Mouse (Mus musculus) left cerebral cortex, postnatal 25 days (tissue): ENCODE data around the gene Sipa1l2. TPM values are rescaled to one million over a fixed set of nuclear protein-coding genes. Genes with fewer than 3 reads are reported as not detected.
"Not testable (repeated sequence)": the region's sequence is repeated elsewhere in the genome, so short reads cannot be mapped to it uniquely, and the experiment has no call there.

Source experiments
- DNase-seq, 2 experiments: peaks; one replicate each; pipeline ENCODE4 v3.0.0; 2022; ENCODE audit warnings: low spot score in 2 of 2, mixed read lengths in 1 of 2
- intact Hi-C: fragments of 180-260 bp; cut with DNase I; formaldehyde crosslinking; loops from one replicate; pipeline ENCODE4 v1.15.1; 2025
- total RNA-seq, 2 experiments: library from RNA; stranded (reverse); gene quantifications; 2 replicates each; pipeline ENCODE4 v1.2.3; 2021

Gene Sipa1l2
- total RNA-seq, 2 experiments from 2014 or later = 39.6 to 40.6 TPM

DNA sequence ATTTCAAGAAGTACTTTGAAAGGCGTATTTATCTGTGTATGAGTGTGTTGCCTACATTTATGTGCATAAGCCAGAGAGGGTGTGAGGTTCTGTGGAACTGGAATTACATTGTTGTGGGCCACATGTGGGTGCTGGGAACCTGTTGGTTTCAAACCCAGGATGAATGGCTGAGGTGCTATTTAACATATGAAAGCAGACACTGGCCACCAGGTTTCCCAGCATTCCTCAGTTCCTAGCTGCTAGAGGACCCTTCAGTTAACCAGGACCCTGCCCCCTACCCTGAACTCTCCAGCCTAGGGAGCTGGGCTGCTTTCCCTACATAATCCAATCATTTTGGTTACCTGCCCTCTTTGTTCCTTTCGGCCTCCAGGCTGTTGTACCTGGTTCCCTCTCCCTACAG is 49.3 kb downstream of the Sipa1l2 start:
- intact Hi-C loops, DNase-seq: not testable (repeated sequence)

DNA sequence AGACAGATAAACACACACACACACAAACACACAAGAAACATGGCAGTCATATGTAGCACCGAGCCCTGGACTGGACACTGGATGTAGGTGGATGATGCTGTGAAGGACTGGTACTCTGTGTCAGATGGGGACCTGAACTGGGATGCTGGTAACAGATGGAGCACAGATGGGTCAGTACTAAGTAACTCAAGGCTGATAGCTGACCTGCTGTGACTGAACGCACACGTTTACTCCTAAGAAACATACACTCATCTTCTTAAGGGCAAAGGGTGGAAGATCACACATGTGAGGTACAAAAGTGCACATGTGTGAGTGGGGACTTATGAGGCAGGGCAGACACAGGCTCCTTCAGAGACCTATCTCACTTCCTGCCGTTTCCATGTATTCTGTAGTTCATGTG is 50.7 kb downstream of the Sipa1l2 start:
- DNase-seq = no peak
- intact Hi-C loops = no loop called here

DNA sequence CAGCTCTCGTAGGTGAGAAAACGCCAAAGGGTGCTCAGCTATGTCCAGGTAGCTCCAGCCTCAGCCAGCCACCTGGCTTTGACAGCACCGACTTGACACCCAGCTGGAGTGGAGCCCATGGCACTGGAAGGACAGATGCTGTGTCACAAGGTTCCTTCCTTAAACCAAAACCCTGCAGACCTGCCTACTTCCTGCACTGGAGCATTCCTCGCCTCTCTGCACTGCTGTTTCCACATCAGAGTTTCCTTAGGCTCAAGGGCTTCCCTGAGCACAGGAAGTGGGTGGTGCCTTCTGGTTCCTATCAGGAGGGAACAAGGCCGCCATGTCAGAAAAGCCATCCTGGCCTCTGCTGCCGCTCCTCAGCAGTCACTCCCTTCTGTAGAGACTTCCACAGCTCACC is 51.3 kb downstream of the Sipa1l2 start:
- DNase-seq = no peak
- intact Hi-C loops = no loop called here

GRCm38 (mm10) chr8:125517397-125517796 is 52.2 kb downstream of the Sipa1l2 start:
- intact Hi-C loops = no loop called here
- DNase-seq = no peak

- intact Hi-C loops = no loop called here
Observed at GRCm38 (mm10) chr8:125516115-125516905, 53.3 kb downstream of the Sipa1l2 start.

DNA sequence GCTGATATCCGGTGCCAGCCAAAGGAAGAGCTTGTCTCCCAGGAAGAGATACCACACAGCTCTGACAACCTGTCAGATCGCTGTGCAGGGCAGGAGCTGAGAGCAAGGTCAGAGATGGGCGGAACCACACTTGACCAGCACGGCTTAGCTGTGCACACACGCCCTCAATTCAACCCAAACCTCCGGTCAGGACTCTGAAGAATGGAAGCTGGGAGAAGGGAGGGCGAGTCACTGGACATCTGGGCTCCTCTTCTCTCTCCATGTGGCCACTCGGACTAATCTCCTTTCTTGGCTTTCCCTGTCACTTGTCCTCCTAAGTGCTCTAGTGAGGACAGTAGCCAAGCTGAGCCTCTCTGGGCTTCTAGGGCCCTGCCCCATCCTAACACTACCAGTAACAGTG is 53.9 kb downstream of the Sipa1l2 start:
- no peak for DNase-seq
- intact Hi-C loops = no loop called here

More at GRCm38 (mm10) chr8:125516115-125516905, 53.3 kb downstream of the Sipa1l2 start:
- no peak for DNase-seq

GRCm38 (mm10) chr8:125513935-125514334 is 55.7 kb downstream of the Sipa1l2 start:
- peak in 1 of 2 experiments; percentile 23 for DNase-seq
- intact Hi-C loops = loop anchor here (5.0 kb wide), 1 partner anchor 43 kb away; no protein-coding TSS in a partner anchor

GRCm38 (mm10) chr8:125513242-125513866 is 56.3 kb downstream of the Sipa1l2 start:
- peak in 1 of 2 experiments; percentile 52 for DNase-seq
- intact Hi-C loops = loop anchor here (5.0 kb wide), 1 partner anchor 44 kb away; no protein-coding TSS in a partner anchor

GRCm38 (mm10) chr8:125512561-125512960 is 57.0 kb downstream of the Sipa1l2 start:
- no peak for DNase-seq
- intact Hi-C loops = loop anchor here (5.0 kb wide), 1 partner anchor 45 kb away; no protein-coding TSS in a partner anchor

- no peak for DNase-seq
- intact Hi-C loops = loop anchor here (5.0 kb wide), 1 partner anchor 46 kb away; no protein-coding TSS in a partner anchor
Observed at GRCm38 (mm10) chr8:125510861-125511668, 58.5 kb downstream of the Sipa1l2 start.

DNA sequence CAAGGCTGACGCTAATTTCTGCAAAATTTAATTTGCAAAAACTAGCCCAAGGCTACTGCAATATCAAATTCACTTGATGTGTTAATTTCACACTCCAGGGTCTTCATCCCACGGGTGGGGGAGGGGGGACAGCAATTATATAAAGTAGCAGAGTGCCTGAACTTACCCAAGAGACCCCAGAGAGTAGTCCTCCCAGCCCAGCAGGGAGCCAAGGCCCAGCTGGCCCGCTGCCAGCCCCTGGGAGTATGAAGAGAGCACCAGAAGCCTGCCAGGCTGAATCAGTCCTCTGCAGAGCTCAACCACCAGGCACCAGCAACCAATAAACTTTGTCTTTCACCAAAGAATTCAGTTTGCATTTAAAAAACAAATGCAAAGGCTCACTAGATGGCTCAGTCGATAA is 59.8 kb downstream of the Sipa1l2 start:
- DNase-seq = no peak
- intact Hi-C loops = loop anchor here (5.0 kb wide), 1 partner anchor 48 kb away; no protein-coding TSS in a partner anchor

- intact Hi-C loops = no loop called here
- DNase-seq = no peak
Observed at GRCm38 (mm10) chr8:125509175-125509574, 60.4 kb downstream of the Sipa1l2 start.

GRCm38 (mm10) chr8:125507291-125507690 is 62.3 kb downstream of the Sipa1l2 start:
- peak in 1 of 2 experiments; percentile 53 for DNase-seq
- intact Hi-C loops = no loop called here

DNA sequence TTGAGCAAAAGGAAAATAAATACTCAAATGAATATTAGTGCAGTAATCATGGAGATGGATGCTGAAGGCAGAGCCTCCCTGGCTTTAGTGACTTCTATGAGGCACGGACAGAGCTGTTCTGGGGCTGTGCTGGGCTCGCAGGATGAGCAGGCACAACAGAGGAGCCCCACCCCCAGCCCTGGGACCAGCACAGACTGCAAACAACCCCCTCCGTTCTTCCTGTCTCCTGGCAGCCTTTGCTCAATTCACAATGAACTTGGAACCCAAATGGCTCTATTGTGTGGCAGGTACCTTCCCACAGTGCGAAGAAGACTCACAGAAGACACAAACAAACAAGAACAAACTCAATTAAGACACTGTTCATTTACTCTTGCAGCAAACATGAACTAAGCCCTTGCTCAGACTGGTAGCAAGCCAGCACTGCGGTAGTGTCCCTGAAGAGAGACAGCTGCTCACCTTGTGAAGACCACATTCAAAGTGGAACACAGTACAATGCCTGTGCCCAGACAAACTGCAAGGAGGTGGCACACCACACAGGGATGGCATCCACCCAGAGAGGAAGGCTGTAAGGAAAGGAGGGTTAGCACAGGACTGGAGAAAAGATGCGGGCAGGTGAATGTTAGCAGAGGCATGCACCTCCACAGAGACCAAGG is 64.9 kb downstream of the Sipa1l2 start:
- no peak for DNase-seq
- intact Hi-C loops = no loop called here

DNA sequence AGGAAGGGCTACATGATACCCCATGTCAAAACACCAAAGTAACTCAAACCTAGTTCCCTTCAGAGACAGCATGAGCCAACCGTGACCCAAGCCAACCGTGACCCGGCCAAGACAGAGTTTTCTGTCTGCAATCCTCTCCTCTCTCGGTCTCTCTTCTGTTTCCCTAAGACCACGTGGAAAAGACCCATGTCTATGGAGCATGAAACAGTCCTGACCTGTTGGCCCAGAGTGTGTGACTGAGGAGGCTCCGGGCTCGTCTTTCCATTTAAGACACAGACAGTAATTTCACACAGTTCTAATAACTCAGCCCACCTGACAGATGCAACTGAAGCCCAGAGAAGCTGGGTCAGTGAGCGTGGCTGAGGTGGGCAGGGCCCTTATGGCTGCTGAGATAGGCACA is 65.8 kb downstream of the Sipa1l2 start:
- DNase-seq = no peak
- intact Hi-C loops = no loop called here

DNA sequence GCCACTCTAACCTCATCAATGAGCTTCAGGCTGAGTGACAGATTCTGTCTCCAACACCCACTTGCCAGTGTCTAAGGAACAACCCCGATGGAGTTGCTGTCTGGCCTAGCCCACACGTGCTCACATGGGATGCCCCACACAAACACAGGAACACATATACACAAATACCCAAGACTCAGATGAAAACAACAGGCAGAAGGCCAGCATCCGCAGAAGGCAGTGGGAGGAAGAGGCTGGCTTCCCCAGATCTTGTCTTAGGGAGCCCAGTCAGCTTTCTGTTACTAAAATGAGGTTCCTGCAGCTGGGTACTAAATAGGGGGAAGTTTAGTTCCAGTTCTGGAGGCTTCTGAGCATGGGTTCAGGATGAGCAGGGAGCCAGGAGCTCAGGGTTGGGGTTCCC is 66.8 kb downstream of the Sipa1l2 start:
- peak; percentile 57 to 83 for DNase-seq
- intact Hi-C loops = no loop called here

DNA sequence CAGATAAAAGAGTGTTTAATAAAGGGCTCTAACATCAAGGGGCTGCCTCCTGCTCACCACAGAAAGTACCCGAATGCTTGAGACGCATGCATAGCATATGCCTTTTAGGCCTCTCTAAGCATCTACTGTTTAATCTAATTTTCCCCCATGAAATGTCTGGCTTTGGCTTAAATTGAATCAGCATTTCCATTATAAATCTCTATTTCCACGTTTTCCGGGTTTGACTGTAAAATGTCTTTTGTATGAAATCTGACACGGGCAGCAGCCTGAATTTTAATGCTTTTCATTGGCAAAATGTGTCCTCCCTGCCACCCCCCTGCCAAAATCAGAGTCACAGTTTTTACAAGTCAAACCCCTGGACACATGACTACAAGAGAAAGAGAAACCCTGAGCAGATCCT is 69.6 kb downstream of the Sipa1l2 start:
- no peak for DNase-seq
- intact Hi-C loops = no loop called here

DNA sequence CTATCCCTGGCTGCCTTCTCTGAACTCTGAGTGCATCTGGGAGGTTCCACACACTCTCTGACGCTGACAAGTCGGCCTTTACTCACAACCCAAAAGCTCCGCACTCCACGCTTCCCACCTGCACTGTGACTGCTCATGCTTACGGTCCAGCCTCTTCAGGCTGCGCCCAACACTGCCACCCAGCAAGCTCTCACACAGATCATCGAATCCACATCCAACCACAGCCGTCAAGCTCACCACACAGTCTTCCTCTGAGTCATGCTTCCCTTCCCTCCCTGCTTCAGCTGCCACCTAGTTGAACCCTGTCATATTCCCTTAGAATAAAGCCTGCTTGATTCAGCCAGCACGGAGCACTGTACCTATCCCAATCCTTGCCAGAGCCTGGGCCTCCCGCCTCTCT is 71.1 kb downstream of the Sipa1l2 start:
- peak in 1 of 2 experiments; percentile 38 for DNase-seq
- intact Hi-C loops = no loop called here

DNA sequence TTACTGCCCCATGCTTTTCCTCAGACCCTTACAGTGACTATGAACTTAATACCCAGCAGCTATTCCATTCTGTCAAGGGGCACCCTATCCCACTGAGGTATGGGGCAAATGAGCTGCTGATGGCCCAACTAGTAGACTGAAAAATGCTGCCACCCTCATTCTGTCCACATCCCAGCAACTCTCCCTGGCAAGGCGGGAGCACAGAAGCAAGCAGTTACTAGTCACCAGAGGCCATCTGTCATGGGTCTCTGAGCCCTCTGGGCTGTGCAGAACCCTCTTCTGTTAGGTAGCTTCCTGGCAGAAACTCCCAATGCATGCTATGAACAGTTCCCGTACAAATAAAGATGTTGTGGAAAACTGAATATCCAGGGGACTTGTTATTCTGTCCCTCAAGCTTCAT is 74.1 kb downstream of the Sipa1l2 start:
- intact Hi-C loops = no loop called here
- DNase-seq = no peak
